Mouse (Mus musculus): Measurements from ENCODE around the gene Vwa2. TPM values are rescaled to one million over a fixed set of nuclear protein-coding genes. Genes with fewer than 3 reads are reported as not detected.

Vwa2 gene
- polyA plus RNA-seq (2017; shearing (Covaris generic)): not detected

- no peak for ATAC-seq
Measured at GRCm38 (mm10) chr19:56873816-56874600, at the start of gene Vwa2. TSS of gene Vwa2 (plus strand) at chr19:56874249.

- ATAC-seq: no peak
Measured at GRCm38 (mm10) chr19:56826047-56826631, 47.9 kb upstream of the Vwa2 start, which contains the start of gene Tdrd1. TSS of gene Tdrd1 (plus strand) at chr19:56826209.

- ATAC-seq: no peak
Measured at GRCm38 (mm10) chr19:56828305-56828704, 45.7 kb upstream of the Vwa2 start.

- ATAC-seq: no peak
Measured at GRCm38 (mm10) chr19:56829267-56829666, 44.8 kb upstream of the Vwa2 start.

- ATAC-seq: no peak
Measured at GRCm38 (mm10) chr19:56830163-56830562, 43.9 kb upstream of the Vwa2 start.

- no peak for ATAC-seq
Measured at GRCm38 (mm10) chr19:56835340-56835739, 38.7 kb upstream of the Vwa2 start.

GRCm38 (mm10) chr19:56838942-56839706 is 34.9 kb upstream of the Vwa2 start:
- no peak for ATAC-seq

- ATAC-seq: no peak
Measured at GRCm38 (mm10) chr19:56842974-56843373, 31.1 kb upstream of the Vwa2 start.

- ATAC-seq: no peak
Measured at GRCm38 (mm10) chr19:56852590-56852989, 21.5 kb upstream of the Vwa2 start.

- ATAC-seq: no peak
Measured at GRCm38 (mm10) chr19:56856455-56856854, 17.6 kb upstream of the Vwa2 start.

- ATAC-seq: no peak
Measured at GRCm38 (mm10) chr19:56867701-56868100, 6.3 kb upstream of the Vwa2 start.

- ATAC-seq: no peak
Measured at GRCm38 (mm10) chr19:56874601-56875315, 709 bp downstream of the Vwa2 start.

GRCm38 (mm10) chr19:56877364-56877763 is 3.3 kb downstream of the Vwa2 start:
- ATAC-seq: no peak

- ATAC-seq: no peak
Measured at GRCm38 (mm10) chr19:56887879-56888278, 13.8 kb downstream of the Vwa2 start.

- ATAC-seq: no peak
Measured at GRCm38 (mm10) chr19:56888654-56889053, 14.6 kb downstream of the Vwa2 start.

- ATAC-seq: no peak
Measured at GRCm38 (mm10) chr19:56891438-56891837, 17.4 kb downstream of the Vwa2 start.

- no peak for ATAC-seq
Measured at GRCm38 (mm10) chr19:56892586-56892985, 18.5 kb downstream of the Vwa2 start.

- no peak for ATAC-seq
Measured at GRCm38 (mm10) chr19:56893326-56893725, 19.3 kb downstream of the Vwa2 start.

GRCm38 (mm10) chr19:56897654-56898053 is 23.6 kb downstream of the Vwa2 start:
- no peak for ATAC-seq

- ATAC-seq: no peak
Measured at GRCm38 (mm10) chr19:56904095-56904494, 30.0 kb downstream of the Vwa2 start.

GRCm38 (mm10) chr19:56905395-56905794 is 31.3 kb downstream of the Vwa2 start:
- ATAC-seq: no peak

- no peak for ATAC-seq
Measured at GRCm38 (mm10) chr19:56907850-56908249, 33.8 kb downstream of the Vwa2 start.

Measured in activated CD4-positive, CD25-positive, alpha-beta regulatory T cell, adult 4 months (primary cell).